ENCODE assay signal across 8 mouse cellular contexts in genomic region chr6:72345074-72345567, GRCm38 (mm10). TPM values are rescaled to one million over a fixed set of nuclear protein-coding genes. Genes with fewer than 3 reads are reported as not detected.
DNase-seq lines count a peak whose midpoint lies in the region; ATAC-seq lines count a peak whose summit lies in the region.

Gene Usp39 (minus strand): TSS chr6:72345184.

- H3K4me1 ChIP-seq in hindbrain, embryonic 15.5 days (replicated peaks) = peaks cover 43% of the 10 kb centered on the region

- H3K9me3 ChIP-seq in hindbrain, embryonic 15.5 days = no peaks in the 10 kb centered on the region

- H3K4me3 ChIP-seq in hindbrain, embryonic 15.5 days = peak within 1 kb of the TSS; percentile 89

- under 1% methylated on average over 30 of the region's 30 CpGs for WGBS in hindbrain, embryonic 15.5 days

- peak; percentile 85 for DNase-seq in T-cell, adult 2 months (ENCODE audit: low spot score)
- DNase-seq in cerebellum, postnatal 36 days = peak; percentile 96 to 98
- peak; percentile 95 to 97 for DNase-seq in frontal cortex, postnatal 36 days (ENCODE audit: low spot score in 2 of 2)
- peak; percentile 92 for DNase-seq in left cerebral cortex, adult 11 months (ENCODE audit: low spot score)
- peak; percentile 94 for DNase-seq in lung, postnatal 4 days
- peak; percentile 91 for DNase-seq in retina, postnatal 7 days (ENCODE audit: low read depth, low spot score)
- DNase-seq in urinary bladder, adult 2 months (ENCODE audit: low spot score) = peak; percentile 81

- peak within 1 kb of the TSS; percentile 94 for H3K4me2 ChIP-seq in hindbrain, embryonic 15.5 days

- ATAC-seq in hindbrain, embryonic 15.5 days (ENCODE audit: low FRiP score, low read depth) = peak; percentile 79

- H3K27me3 ChIP-seq in hindbrain, embryonic 15.5 days = no peaks in the 10 kb centered on the region

- peak within 1 kb of the TSS; percentile 76 for H3K27ac ChIP-seq in hindbrain, embryonic 15.5 days (replicated peaks)

- peaks cover 14% of the 10 kb centered on the region for H3K36me3 ChIP-seq in hindbrain, embryonic 15.5 days

- H3K9ac ChIP-seq in hindbrain, embryonic 15.5 days = peak within 1 kb of the TSS; percentile 92

RNA-seq across cellular contexts. Expression of gene Usp39, which starts in this region (rescaled TPM):
- polyA plus RNA-seq in hindbrain, embryonic 15.5 days (2015; fragmentation: Nextera tagmentation; extraction: Ambion mirVana) = 40.5 and 42.5 TPM in 2 replicates
- polyA plus RNA-seq in urinary bladder, adult 2 months (2012; rRNA removed) = 23.6 and 24.0 TPM in 2 replicates

Comparison
In these comparisons a context has a peak if more than half of its experiments do, and no peak if none do; other contexts are left out.
1. Peak in every context shown above with its lines: DNase-seq, ATAC-seq, H3K4me3 ChIP-seq and H3K27ac ChIP-seq.